Mouse (Mus musculus) heart, postnatal 0 days (tissue): ENCODE data around the gene Spred2.

Experiments used
- CTCF ChIP-seq: IDR thresholded peaks from 2 replicates; pipeline ENCODE4 v1.5.1; 2016; ENCODE audit warnings: antibody characterized with exemption, control low read depth, low read depth
- EP300 ChIP-seq: IDR thresholded peaks from 2 replicates; pipeline ENCODE4 v1.6.1; 2016; ENCODE audit warnings: antibody characterized with exemption, low read depth

DNA sequence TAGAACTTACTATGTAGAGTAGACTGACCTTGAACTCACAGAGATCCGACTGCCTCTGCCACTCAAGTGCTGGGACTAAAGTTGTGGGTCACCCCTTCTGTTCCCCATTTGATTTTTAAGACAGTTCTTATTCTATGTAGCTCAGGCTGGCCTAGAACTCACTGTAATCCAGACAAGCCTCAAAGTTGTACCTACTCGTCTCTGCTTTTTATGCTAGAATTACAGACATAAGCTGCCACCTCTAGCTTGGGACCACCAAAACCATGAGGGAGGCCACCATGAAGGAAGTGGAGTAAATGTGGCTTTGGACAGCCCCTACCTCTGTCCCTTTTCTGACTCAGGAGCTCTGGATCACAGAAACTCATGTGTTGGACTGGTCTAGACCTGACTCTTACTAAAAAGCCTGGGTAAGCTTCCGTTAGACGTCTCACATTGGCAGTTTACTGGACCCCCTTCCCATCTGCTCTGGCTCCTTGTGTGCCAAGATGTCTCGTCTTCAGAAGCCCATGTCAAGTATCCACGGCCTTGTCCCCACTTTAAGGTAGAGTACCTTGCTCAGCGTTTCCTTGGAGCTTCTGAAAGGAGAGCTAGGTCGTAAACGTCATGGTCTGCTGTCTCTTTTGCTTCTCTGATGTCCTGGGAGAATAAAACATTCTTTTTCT is 7.5 kb downstream of the Spred2 start:
- no peak for TF ChIP-seq CTCF
- TF ChIP-seq EP300: no peak
